Mouse (Mus musculus) forebrain, embryonic 15.5 days (tissue): ENCODE results near the gene Ltbp4. TPM values are rescaled to one million over a fixed set of nuclear protein-coding genes. Genes with fewer than 3 reads are reported as not detected.

ENCODE experiments used
- ATAC-seq: fragments of 200-750 bp; cut with Nextera tagmentation; replicated peaks from 2 replicates; pipeline ENCODE4 v1.8.0; 2017; ENCODE audit warnings: mild to moderate bottlenecking, moderate TSS enrichment, moderate library complexity
- H3K27ac ChIP-seq: fragments of 300-500 bp; sonication (generic); replicated peaks from 2 replicates; pipeline ENCODE4 v1.5.1; 2015; ENCODE audit warnings: mild to moderate bottlenecking, inconsistent platforms
- H3K27me3 ChIP-seq: fragments of 300-500 bp; sonication (generic); 2 replicates; pipeline ENCODE4 v1.6.1; 2015; ENCODE audit warnings: inconsistent platforms
- H3K36me3 ChIP-seq: fragments of 300-500 bp; sonication (generic); 2 replicates; pipeline ENCODE4 v1.6.1; 2015; ENCODE audit warnings: mild to moderate bottlenecking, inconsistent platforms
- H3K4me1 ChIP-seq: fragments of 300-500 bp; sonication (generic); 2 replicates; pipeline ENCODE4 v1.6.1; 2015; ENCODE audit warnings: inconsistent platforms
- H3K4me2 ChIP-seq: fragments of 300-500 bp; sonication (generic); replicated peaks from 2 replicates; pipeline ENCODE4 v1.6.1; 2015; ENCODE audit warnings: mild to moderate bottlenecking, inconsistent platforms
- H3K4me3 ChIP-seq: fragments of 300-500 bp; sonication (generic); 2 replicates; pipeline ENCODE4 v1.5.1; 2015; ENCODE audit warnings: mild to moderate bottlenecking, inconsistent platforms
- H3K9ac ChIP-seq: fragments of 300-500 bp; sonication (generic); replicated peaks from 2 replicates; pipeline ENCODE4 v1.6.1; 2015; ENCODE audit warnings: mild to moderate bottlenecking, inconsistent platforms
- H3K9me3 ChIP-seq: fragments of 300-500 bp; sonication (generic); 2 replicates; pipeline ENCODE4 v1.6.1; 2016; ENCODE audit warnings: inconsistent platforms
- WGBS: fragments of 180-500 bp; shearing (Covaris S2); methylation state at CpG from one replicate; pipeline ENCODE4 v1.1.7; 2015; ENCODE audit warnings: mixed read lengths; 5-methylcytosine and 5-hydroxymethylcytosine counted together
- polyA plus RNA-seq: library from polyadenylated mRNA; unstranded; fragments of >200 nt; fragmentation: Nextera tagmentation; extraction: Ambion mirVana; gene quantifications from 2 replicates; pipeline ENCODE4 v1.2.1, GENCODE M21; 2015

The Ltbp4 gene
- polyA plus RNA-seq, 1 experiment from 2014 or later, result 15.0 TPM

DNA sequence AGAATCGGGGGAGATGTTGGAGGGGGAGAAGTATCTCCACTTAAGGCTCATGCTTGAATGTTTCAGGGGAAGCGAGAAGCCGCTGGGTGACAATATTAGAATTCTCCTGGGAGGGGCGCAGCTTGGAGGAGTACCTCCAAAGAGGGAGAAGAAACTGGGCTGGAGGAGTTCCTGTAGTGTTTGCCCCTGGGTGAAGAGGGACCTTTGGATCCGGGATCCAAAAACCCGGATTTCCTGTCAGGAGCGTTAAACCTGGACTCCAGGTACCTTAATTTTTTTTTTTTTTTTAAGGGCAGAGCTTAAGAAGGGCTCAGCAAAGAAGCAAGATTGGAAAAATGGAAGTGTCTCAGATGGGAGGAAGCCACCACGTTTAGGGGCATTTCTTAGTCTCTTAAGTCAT is 5.6 kb downstream of the Ltbp4 start:
- H3K4me1 ChIP-seq, result peaks cover 58% of the 10 kb centered on the region
- no peak overlapping the region for H3K9ac ChIP-seq
- H3K36me3 ChIP-seq, result no peaks in the 10 kb centered on the region
- no peak for ATAC-seq
- 10% methylated on average over 8 of the region's 8 CpGs for WGBS
- no peak overlapping the region for H3K4me3 ChIP-seq
- H3K27me3 ChIP-seq, result peaks cover 81% of the 10 kb centered on the region
- no peak overlapping the region for H3K27ac ChIP-seq
- no peak overlapping the region for H3K4me2 ChIP-seq
- no peaks in the 10 kb centered on the region for H3K9me3 ChIP-seq

DNA sequence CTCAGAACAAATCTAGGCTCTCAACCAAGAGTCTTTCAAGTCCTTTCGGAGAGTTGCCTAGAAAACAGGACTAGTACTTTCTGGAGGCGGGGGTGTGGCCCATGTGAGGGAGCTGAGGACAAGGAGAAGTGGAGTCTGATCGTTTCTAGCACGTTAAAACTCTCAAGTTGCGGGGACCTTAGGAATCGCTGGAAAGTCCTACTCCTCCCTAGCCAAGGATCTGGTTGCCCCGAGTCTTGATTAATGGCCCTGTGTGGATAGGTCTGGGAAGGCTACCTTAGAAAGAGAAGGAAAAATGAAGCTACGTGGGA is 6.0 kb downstream of the Ltbp4 start:
- no peak overlapping the region for H3K4me2 ChIP-seq
- 3% methylated on average over 8 of the region's 8 CpGs for WGBS
- H3K36me3 ChIP-seq, result no peaks in the 10 kb centered on the region
- no peak overlapping the region for H3K4me3 ChIP-seq
- peaks cover 54% of the 10 kb centered on the region for H3K4me1 ChIP-seq
- peaks cover 85% of the 10 kb centered on the region for H3K27me3 ChIP-seq
- H3K27ac ChIP-seq, result no peak overlapping the region
- no peak for ATAC-seq
- no peaks in the 10 kb centered on the region for H3K9me3 ChIP-seq
- H3K9ac ChIP-seq, result no peak overlapping the region

DNA sequence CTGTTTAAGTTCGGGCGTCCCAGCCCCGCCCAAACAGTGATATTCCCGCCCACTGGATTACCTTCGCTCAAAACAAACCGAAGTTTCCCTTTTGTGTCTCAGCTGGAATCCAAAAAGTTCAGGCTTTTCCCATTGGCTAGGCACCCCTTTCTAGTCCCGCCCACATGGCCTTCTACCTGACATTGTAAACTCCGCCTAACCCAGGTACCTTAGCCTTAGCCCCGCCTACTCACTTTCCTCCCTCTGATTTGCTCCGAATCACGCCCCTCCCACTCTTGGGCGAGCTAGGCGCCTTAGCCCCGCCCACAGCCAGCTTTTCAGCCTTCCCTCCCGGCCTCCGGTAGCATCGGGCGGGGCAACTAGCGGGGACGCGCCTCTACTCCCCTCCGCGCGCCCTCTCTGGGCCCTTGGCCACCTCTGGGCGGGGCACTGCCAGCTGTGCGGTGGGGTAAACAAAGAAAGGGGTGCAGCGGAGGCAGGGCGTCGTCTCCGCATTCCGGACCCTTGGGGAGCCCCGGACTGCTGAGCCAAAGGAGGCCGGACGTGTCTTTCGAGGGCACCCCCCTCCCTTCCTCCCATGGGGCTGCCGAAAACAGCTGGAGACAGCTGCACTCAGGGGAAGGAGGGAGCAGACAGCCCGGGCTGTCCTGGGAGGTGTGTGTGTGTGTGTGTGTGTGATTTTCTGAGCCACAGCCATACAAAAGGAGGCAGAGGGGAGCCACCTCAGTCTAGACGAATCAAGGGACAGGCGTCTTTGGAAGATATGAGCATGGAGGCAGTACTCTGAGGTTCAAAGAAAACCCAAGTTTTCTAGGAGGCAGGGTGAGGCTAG is 6.6 kb downstream of the Ltbp4 start:
- ATAC-seq, result no peak
- Histone ChIP-seq H3K9me3 (no peaks in the 10 kb centered on the region), H3K4me1 (peaks cover 52% of the 10 kb centered on the region), H3K4me2 (peak overlapping the region; percentile 51), H3K9ac (0 out of 2 replicates have a peak overlapping the region, but pooled peaks have one; percentile 30), H3K27ac (no peak overlapping the region), H3K36me3 (no peaks in the 10 kb centered on the region), H3K27me3 (peaks cover 91% of the 10 kb centered on the region), H3K4me3 (peak overlapping the region; percentile 37)
- 1% methylated on average over 39 of the region's 39 CpGs for WGBS

DNA sequence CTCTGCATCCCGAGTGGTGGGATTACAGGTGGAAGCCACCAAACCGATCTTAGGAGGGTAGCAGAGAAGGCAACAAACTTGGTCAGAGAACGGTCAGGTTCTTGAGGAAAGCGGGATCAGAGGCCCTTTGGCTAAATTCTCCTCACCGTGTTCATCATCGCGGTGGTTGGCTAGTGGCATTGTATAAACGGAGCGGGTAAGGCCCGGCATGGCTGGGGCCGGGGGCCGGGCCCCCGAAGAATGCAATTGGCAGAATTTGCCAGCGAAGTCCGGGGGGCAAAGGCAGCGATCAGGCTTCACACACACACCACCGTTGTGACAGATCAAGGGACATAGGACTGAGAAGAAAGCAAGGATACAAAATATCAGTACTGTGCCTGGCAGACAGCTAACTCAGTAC is 7.5 kb downstream of the Ltbp4 start:
- no peaks in the 10 kb centered on the region for H3K9me3 ChIP-seq
- peaks cover 91% of the 10 kb centered on the region for H3K27me3 ChIP-seq
- ATAC-seq, result no peak
- H3K9ac ChIP-seq, result no peak overlapping the region
- H3K27ac ChIP-seq, result no peak overlapping the region
- no peak overlapping the region for H3K4me3 ChIP-seq
- no peak overlapping the region for H3K4me2 ChIP-seq
- WGBS, result 28% methylated on average over 17 of the region's 17 CpGs
- H3K36me3 ChIP-seq, result no peaks in the 10 kb centered on the region
- peaks cover 54% of the 10 kb centered on the region for H3K4me1 ChIP-seq

DNA sequence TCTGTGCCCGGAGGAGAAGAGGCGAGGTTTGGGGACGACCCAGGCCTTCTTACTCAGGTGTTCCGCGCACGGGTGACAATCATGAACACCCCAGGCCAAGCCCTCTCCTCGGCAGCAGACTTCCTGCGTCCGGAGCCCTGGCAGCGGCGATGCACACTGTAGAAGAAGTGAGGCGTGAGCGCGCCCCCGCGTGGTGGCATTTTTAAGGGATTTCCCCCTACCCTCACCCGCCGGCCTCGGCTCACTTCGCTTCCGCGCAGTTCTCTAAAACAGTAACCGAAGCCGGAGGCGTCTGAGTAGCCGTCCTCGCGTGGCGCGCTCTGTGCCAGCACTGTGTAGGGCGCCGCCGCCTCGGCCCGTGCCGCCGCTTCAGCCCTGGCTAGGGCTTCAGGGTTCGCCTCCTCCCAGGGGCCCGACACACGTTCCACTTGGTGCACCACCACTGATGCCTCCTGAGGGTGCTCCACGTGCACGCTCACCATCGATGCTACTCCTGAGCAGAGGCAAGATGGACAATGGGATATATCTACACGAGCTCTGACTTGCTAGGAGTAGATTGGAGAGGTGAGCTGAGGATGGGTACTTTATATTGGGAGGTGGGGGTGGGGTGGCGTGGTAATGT is 8.1 kb downstream of the Ltbp4 start:
- H3K36me3 ChIP-seq, result no peaks in the 10 kb centered on the region
- H3K27ac ChIP-seq, result no peak overlapping the region
- peaks cover 50% of the 10 kb centered on the region for H3K4me1 ChIP-seq
- H3K9me3 ChIP-seq, result no peaks in the 10 kb centered on the region
- peak overlapping the region; percentile 21 for H3K4me3 ChIP-seq
- peaks cover 90% of the 10 kb centered on the region for H3K27me3 ChIP-seq
- peak; percentile 11; the same call in 1 of the 2 replicates for ATAC-seq
- WGBS, result 4% methylated on average over 45 of the region's 45 CpGs
- peak overlapping the region; percentile 37 for H3K4me2 ChIP-seq
- no peak overlapping the region for H3K9ac ChIP-seq

DNA sequence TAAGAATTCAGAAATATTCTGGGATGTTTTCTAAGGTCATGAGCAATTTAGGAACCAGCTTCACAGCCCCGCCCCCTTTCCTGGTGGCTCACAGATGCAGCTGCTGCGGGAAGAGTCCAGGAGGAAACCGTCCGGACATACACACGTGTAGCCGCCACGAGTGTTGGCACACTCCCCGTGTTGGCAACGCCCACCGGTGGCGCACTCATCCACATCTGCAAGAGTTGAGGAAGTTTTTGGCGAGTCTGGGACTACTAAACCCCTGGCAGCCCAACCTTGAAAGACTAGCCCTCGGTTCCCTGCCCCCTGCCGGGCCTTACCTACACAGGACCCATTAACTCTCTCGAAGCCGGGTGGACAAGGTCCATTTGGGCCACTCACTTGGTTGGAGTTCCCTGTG is 8.8 kb downstream of the Ltbp4 start:
- 45% methylated on average over 16 of the region's 16 CpGs for whole genome bisulfite sequencing
- no peaks in the 10 kb centered on the region for H3K9me3 ChIP-seq
- H3K27me3 ChIP-seq, result peaks cover 82% of the 10 kb centered on the region
- H3K4me3 ChIP-seq, result no peak overlapping the region
- peaks cover 42% of the 10 kb centered on the region for H3K4me1 ChIP-seq
- ATAC-seq, result no peak
- H3K36me3 ChIP-seq, result no peaks in the 10 kb centered on the region
- no peak overlapping the region for H3K4me2 ChIP-seq
- no peak overlapping the region for H3K9ac ChIP-seq
- H3K27ac ChIP-seq, result no peak overlapping the region

DNA sequence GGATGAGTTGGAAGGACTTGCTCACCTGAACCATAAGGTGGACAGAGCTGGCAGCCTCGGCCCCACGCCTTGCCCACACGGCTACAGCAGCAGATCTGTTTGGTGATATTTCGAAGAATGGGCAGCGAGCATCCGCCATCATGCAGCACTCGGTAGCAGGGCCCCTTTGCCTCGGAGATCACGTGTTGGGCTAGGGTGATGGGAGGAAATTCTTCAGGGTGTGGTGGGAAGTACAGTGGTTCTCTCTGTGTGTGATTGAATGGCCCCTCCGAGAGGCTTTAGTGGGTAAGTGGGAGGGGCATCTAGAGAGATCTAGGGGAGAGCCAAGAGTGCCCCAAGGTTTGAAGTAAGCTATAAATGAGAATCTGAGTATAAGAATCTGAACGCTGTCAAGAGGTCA is 9.3 kb downstream of the Ltbp4 start:
- Histone ChIP-seq H3K27me3 (peaks cover 78% of the 10 kb centered on the region), H3K27ac (no peak overlapping the region), H3K36me3 (no peaks in the 10 kb centered on the region), H3K4me2 (no peak overlapping the region), H3K9me3 (no peaks in the 10 kb centered on the region), H3K4me1 (peaks cover 38% of the 10 kb centered on the region), H3K4me3 (no peak overlapping the region), H3K9ac (no peak overlapping the region)
- 87% methylated on average over 11 of the region's 11 CpGs for WGBS
- no peak for ATAC-seq

DNA sequence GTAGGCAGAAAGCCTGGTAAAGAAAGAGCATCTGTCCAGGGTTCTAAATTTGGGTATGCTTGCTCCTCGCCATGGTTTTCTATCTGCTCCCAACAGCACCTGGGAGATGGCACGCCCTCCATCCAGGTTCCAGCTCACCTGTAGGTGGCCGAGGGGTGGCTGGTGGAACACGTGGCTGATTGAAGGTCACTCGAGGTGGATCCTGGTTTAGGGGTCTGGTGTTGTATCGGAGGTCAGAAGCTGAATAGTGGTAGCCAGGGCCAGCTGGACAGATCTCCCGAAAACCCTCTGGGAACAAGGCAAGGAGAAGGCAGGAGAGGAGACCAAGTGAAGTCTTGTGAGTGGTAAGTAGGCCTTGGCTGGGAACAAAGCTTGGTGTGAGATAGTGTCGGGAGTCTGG is 10.0 kb downstream of the Ltbp4 start:
- Histone ChIP-seq H3K4me2 (no peak overlapping the region), H3K27ac (no peak overlapping the region), H3K9me3 (no peaks in the 10 kb centered on the region), H3K36me3 (no peaks in the 10 kb centered on the region), H3K9ac (no peak overlapping the region), H3K27me3 (peaks cover 71% of the 10 kb centered on the region), H3K4me3 (no peak overlapping the region), H3K4me1 (peaks cover 31% of the 10 kb centered on the region)
- no peak for ATAC-seq
- WGBS, result 93% methylated on average over 8 of the region's 8 CpGs

DNA sequence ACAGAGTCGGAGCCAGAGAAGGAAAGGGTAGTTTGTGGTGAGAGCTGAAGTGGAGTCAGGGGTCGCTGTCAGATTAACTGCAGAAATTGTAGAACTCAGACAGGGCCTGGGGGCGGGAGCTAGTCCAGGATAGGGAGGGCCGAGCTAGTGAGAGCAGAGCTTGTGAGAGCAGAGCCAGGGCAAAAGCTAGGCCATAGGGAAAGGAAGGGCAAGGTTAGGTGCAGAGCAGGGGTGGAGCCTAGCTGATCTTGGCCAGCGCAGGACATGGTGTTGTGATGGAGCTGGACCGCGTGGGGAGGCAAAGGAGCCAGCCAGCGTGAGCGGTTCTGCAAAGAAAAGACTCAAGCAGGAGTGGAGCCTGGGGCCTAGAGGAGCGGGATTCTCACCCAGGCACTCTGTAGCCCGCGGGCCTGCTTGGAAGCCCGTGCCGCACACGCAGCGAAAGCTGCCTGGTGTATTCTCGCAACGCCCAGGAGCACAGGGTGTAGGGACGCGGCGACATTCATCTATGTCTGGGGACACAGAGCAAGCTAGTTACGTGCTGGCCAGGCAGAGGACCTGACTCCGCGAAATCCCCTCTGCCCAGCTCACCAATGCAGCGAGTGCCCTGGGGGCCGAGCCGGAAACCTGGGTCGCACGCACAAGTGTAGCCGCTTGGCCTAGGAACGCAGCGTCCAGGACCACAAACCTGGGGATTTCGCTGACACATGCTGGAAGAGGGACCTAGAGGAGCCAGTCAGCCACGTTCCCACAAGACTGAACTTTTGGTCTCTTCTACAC is 11.2 kb downstream of the Ltbp4 start:
- Histone ChIP-seq H3K4me1 (peaks cover 24% of the 10 kb centered on the region), H3K9me3 (no peaks in the 10 kb centered on the region), H3K36me3 (no peaks in the 10 kb centered on the region), H3K27ac (no peak overlapping the region), H3K9ac (no peak overlapping the region), H3K4me2 (peak overlapping the region; percentile 33; the same call in 1 of the 2 replicates), H3K27me3 (peaks cover 60% of the 10 kb centered on the region), H3K4me3 (0 out of 2 replicates have a peak overlapping the region, but pooled peaks have one; percentile 22)
- no peak for ATAC-seq
- WGBS, result 39% methylated on average over 34 of the region's 34 CpGs

DNA sequence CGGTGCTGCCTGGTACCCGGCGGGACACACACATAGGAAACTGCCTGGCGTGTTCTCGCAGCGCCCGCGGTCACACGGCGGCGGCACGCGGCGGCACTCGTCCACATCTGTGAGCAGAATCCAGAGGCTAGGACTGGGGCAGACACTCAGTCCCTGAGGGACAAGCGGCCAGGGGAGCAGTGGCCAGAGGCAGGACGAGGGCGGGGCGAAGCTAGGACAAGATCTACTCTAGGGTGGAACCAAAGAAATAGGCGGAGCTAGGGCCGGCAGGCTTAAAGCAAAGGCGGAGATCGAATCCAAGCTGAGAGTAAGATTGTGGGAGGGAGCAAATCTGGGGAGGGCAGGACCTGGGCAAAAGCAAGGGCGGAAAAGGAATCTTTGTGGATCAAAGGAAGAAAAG is 11.8 kb downstream of the Ltbp4 start:
- Histone ChIP-seq H3K9me3 (no peaks in the 10 kb centered on the region), H3K4me3 (peak overlapping the region; percentile 22), H3K27ac (no peak overlapping the region), H3K9ac (no peak overlapping the region; the same call in 1 of the 2 replicates), H3K36me3 (no peaks in the 10 kb centered on the region), H3K27me3 (peaks cover 54% of the 10 kb centered on the region), H3K4me2 (peak overlapping the region; percentile 33), H3K4me1 (peaks cover 18% of the 10 kb centered on the region)
- ATAC-seq, result peak; percentile 46; the same call in 1 of the 2 replicates
- WGBS, result 4% methylated on average over 24 of the region's 24 CpGs

DNA sequence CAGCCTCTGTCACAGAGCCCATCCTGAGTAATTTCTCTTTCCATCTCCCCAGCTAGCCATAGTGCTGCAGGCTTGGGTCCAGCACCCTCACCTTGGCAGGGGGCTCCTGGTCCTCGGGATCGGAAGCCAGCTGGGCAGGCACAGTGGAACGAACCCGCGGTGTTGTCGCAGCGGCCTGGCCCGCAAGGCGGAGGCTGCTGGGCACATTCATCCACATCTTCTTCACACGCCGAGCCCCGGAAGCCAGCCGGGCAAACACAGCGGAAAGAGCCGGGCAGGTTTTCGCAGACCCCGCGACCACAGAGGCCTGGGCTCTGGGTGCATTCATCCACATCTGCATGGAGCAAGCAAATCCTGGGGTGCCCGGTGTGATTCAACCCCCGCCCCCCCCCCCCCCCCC is 12.6 kb downstream of the Ltbp4 start:
- no peaks in the 10 kb centered on the region for H3K9me3 ChIP-seq
- no peak overlapping the region for H3K27ac ChIP-seq
- H3K9ac ChIP-seq, result no peak overlapping the region
- ATAC-seq, result no peak
- no peak overlapping the region for H3K4me3 ChIP-seq
- peaks cover 46% of the 10 kb centered on the region for H3K27me3 ChIP-seq
- no peaks in the 10 kb centered on the region for H3K36me3 ChIP-seq
- peaks cover 14% of the 10 kb centered on the region for H3K4me1 ChIP-seq
- H3K4me2 ChIP-seq, result no peak overlapping the region
- 45% methylated on average over 18 of the region's 20 CpGs for WGBS

DNA sequence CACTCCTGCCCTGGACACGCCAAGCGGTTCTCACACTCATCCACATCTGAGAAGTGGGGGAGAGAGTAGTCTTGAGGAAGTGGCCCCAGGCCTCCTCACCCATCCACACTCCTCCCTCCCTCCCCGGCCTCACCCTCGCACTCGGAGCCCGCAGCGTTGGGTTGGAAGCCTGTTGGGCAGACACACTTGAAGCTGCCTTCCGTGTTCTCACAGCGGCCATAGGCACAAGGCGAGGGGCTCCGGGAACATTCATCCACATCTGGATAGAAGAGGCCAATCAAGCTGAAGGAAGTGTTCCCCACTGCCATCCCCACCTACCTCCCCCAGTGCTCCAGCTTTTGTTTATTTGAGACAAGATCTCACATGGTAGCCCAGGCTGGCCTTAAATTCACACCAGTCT is 13.3 kb downstream of the Ltbp4 start:
- Histone ChIP-seq H3K36me3 (no peaks in the 10 kb centered on the region), H3K4me3 (no peak overlapping the region), H3K9ac (no peak overlapping the region), H3K27me3 (peaks cover 39% of the 10 kb centered on the region), H3K27ac (no peak overlapping the region), H3K4me2 (no peak overlapping the region), H3K4me1 (peaks cover 9% of the 10 kb centered on the region), H3K9me3 (no peaks in the 10 kb centered on the region)
- 96% methylated on average over 11 of the region's 11 CpGs for WGBS
- no peak for ATAC-seq
